Mouse (Mus musculus) neural tube, embryonic 11.5 days (tissue): Measurements from ENCODE around the gene Nyap2. TPM values are rescaled to one million over a fixed set of nuclear protein-coding genes. Genes with fewer than 3 reads are reported as not detected.
A peak's percentile ranks its signal among the peaks of the same experiment; 100 is the strongest.
"Not testable (repeated sequence)": the region's sequence is repeated elsewhere in the genome, so short reads cannot be mapped to it uniquely, and the experiment has no call there.

Source experiments
- ATAC-seq: fragments of 200-750 bp; cut with Nextera tagmentation; 2 replicates; pipeline ENCODE4 v1.8.0; 2017; ENCODE audit warnings: moderate number of reproducible peaks, mild to moderate bottlenecking, moderate TSS enrichment, moderate library complexity; ENCODE audit not compliant: insufficient read depth, low FRiP score, low TSS enrichment
- DNase-seq: peaks from one replicate; pipeline ENCODE4 v3.0.0-alpha.2; 2015; ENCODE audit warnings: low spot score
- H3K27ac ChIP-seq: fragments of 300-500 bp; sonication (generic); 2 replicates; pipeline ENCODE4 v1.5.1; 2014; ENCODE audit warnings: low read depth, mild to moderate bottlenecking, low read length
- H3K27me3 ChIP-seq: fragments of 300-500 bp; sonication (generic); 2 replicates; pipeline ENCODE4 v1.6.1; 2014; ENCODE audit warnings: mild to moderate bottlenecking, low read length, mixed read lengths; ENCODE audit not compliant: control insufficient read depth, insufficient read depth
- H3K36me3 ChIP-seq: fragments of 300-500 bp; sonication (generic); 2 replicates; pipeline ENCODE4 v1.6.1; 2014; ENCODE audit warnings: mild to moderate bottlenecking, low read length, moderate library complexity, mixed read lengths; ENCODE audit not compliant: control insufficient read depth, insufficient read depth
- H3K4me1 ChIP-seq: fragments of 300-500 bp; sonication (generic); 2 replicates; pipeline ENCODE4 v1.6.1; 2014; ENCODE audit warnings: low read length, mixed read lengths; ENCODE audit not compliant: control insufficient read depth, insufficient read depth
- H3K4me2 ChIP-seq: fragments of 300-500 bp; sonication (generic); 2 replicates; pipeline ENCODE4 v1.6.1; 2014; ENCODE audit warnings: low read depth, mild to moderate bottlenecking, moderate library complexity
- H3K4me3 ChIP-seq: fragments of 300-500 bp; sonication (generic); 2 replicates; pipeline ENCODE4 v1.5.1; 2014; ENCODE audit warnings: low read depth, low read length
- H3K9ac ChIP-seq: fragments of 300-500 bp; sonication (generic); 2 replicates; pipeline ENCODE4 v1.6.1; 2014; ENCODE audit warnings: mild to moderate bottlenecking, low read length
- H3K9me3 ChIP-seq: fragments of 300-500 bp; sonication (generic); 2 replicates; pipeline ENCODE4 v1.6.1; 2016; ENCODE audit warnings: low read length; ENCODE audit not compliant: control insufficient read depth
- WGBS: fragments of 180-500 bp; shearing (Covaris S2); extraction: QIAGEN DNeasy Blood & Tissue Kit; methylation state at CpG from one replicate; pipeline ENCODE4 v1.1.7; 2014; 5-methylcytosine and 5-hydroxymethylcytosine counted together
- polyA plus RNA-seq: library from polyadenylated mRNA; unstranded; fragments of >200 nt; fragmentation: Nextera tagmentation; extraction: Ambion mirVana; gene quantifications from 2 replicates; pipeline ENCODE4 v1.2.1, GENCODE M21; 2014

Nyap2 gene
- polyA plus RNA-seq, 1 experiment from 2014 or later = 11.6 TPM

DNA sequence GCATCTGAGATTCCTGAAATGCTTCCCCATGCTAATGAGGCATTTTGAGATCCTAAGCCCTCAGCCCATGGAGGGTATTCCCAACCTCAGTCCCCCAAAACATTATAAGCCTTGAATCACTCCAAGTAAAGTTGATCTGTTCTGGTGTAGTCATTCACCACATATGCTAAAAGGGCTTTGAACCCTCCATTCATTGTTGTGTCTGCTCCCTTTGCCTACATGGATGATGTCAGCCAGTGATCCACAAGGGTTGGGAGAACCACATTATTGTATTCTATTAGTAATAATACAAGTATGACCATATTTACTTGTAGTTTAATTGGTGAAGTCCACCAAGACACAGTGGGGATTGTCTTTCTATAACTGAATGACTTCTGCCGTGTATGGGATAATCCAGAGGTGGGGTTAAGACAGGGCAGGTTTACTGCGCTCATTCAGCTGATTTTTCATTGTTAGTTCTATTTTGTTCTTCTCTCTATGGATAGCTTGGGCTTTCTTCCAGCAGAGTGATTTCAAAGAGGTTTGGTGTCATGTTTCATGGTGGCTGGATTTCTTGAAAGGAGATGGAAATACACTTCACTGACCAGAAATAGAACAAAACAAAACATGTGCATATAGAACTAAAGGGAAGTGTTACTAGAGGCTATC is 155.1 kb downstream of the Nyap2 start:
- WGBS = 27% methylated on average over 2 of the region's 2 CpGs
- H3K9me3 ChIP-seq = no peaks in the 10 kb centered on the region
- no peaks in the 10 kb centered on the region for H3K4me1 ChIP-seq
- H3K4me2 ChIP-seq = no peak overlapping the region
- no peak overlapping the region for H3K27ac ChIP-seq
- DNase-seq (no peak), ATAC-seq (no peak)
- no peak overlapping the region for H3K4me3 ChIP-seq
- no peaks in the 10 kb centered on the region for H3K27me3 ChIP-seq
- no peaks in the 10 kb centered on the region for H3K36me3 ChIP-seq
- no peak overlapping the region for H3K9ac ChIP-seq

DNA sequence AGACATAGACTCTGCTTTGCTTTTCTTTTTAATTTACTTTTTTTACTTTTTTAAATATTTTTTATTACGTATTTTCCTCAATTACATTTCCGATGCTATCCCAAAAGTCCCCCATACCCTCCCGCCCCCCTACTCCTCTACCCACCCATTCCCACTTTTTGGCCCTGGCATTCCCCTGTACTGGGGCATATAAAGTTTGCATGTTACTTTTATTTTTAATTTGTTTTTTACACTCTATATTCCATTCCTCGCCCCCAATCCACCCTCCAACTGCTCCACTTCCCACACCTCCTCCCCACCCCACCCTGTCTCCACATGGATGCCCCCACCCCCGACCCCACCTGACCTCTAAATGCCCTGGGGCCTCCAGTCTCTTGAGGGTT is 155.6 kb downstream of the Nyap2 start:
- not testable (repeated sequence) for H3K9me3 ChIP-seq, H3K27me3 ChIP-seq, H3K36me3 ChIP-seq, DNase-seq, H3K4me2 ChIP-seq, H3K27ac ChIP-seq, H3K9ac ChIP-seq, H3K4me3 ChIP-seq, H3K4me1 ChIP-seq
- 0 out of 2 replicates have a peak, but pooled peaks have one; percentile 33 for ATAC-seq
- 71% methylated on average over 5 of the region's 5 CpGs for WGBS

DNA sequence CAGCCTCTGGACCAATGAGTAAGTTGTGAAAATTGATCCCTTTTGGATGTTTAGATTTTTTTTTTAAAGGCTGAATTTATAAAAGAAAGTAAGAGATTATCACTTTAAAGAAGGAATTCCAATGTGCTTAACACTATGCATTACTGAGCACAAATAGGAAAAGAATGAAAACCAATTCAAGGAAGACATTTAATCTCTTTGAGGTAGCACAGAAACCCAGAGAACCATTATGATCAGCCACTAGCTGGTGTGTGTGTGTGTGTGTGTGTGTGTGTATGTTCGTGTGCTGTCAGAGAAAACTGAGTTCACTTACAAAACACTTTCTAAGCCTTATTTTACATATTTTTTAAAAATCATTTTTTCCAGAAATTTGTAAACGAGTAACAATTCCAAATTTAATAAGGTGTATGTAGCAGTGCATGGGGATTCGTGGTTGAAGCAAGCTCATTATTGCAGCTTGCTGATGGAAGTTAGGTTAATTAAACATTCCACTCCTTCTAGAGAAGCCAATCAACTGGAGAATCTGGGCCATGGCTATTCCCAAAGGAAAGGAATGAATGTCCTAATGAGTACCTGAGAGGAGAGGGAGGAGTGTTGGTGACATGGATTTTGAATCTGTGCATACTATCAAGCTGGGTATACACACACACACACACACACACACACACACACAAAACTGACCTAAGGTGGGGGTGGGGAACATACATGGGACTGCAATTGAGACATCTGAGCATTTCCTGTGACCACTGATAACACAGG is 171.9 kb downstream of the Nyap2 start:
- H3K4me3 ChIP-seq = no peak overlapping the region
- H3K9ac ChIP-seq = no peak overlapping the region
- no peak overlapping the region for H3K4me2 ChIP-seq
- no peaks in the 10 kb centered on the region for H3K4me1 ChIP-seq
- no peak for DNase-seq
- 82% methylated on average over 3 of the region's 3 CpGs for WGBS
- no peaks in the 10 kb centered on the region for H3K9me3 ChIP-seq
- no peak for ATAC-seq
- H3K36me3 ChIP-seq = no peaks in the 10 kb centered on the region
- H3K27ac ChIP-seq = no peak overlapping the region
- H3K27me3 ChIP-seq = no peaks in the 10 kb centered on the region

- H3K27me3 ChIP-seq = no peaks in the 10 kb centered on the region
- no peak overlapping the region for H3K27ac ChIP-seq
- no peak for DNase-seq
- ATAC-seq = no peak
- no peak overlapping the region for H3K4me3 ChIP-seq
- H3K4me1 ChIP-seq = no peaks in the 10 kb centered on the region
- no peak overlapping the region for H3K9ac ChIP-seq
- H3K4me2 ChIP-seq = no peak overlapping the region
- no peaks in the 10 kb centered on the region for H3K9me3 ChIP-seq
- WGBS = 88% methylated on average over 11 of the region's 11 CpGs
- H3K36me3 ChIP-seq = no peaks in the 10 kb centered on the region
These were observed 173.3 kb downstream of the Nyap2 start for GRCm38 (mm10) chr1:81250068-81250467.

DNA sequence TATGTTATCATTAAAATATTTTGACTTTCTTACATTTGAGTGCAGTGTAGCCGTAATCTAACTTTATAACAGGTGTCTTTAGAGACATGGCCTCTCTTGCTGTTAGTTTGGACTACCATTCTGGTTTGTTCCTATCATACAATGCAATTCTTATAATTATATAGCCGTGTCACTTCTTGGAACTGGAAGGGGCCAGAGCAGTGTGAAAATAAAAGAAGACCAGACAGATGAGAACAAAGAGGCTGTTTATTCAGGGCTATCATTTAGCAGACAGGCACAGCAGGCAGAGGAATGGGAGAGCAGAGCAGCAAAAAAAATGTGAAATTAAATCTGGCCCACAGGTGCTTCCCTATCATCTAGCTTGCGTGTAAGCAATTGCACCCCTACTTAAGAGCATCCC is 189.7 kb downstream of the Nyap2 start:
- Histone ChIP-seq H3K9me3 (no peaks in the 10 kb centered on the region), H3K4me3 (no peak overlapping the region), H3K4me2 (no peak overlapping the region), H3K4me1 (no peaks in the 10 kb centered on the region), H3K36me3 (no peaks in the 10 kb centered on the region), H3K27me3 (no peaks in the 10 kb centered on the region), H3K9ac (no peak overlapping the region), H3K27ac (no peak overlapping the region)
- peak; percentile 45; the same call in 1 of the 2 replicates for ATAC-seq
- WGBS = 42% methylated on average over 3 of the region's 3 CpGs
- DNase-seq = no peak

DNA sequence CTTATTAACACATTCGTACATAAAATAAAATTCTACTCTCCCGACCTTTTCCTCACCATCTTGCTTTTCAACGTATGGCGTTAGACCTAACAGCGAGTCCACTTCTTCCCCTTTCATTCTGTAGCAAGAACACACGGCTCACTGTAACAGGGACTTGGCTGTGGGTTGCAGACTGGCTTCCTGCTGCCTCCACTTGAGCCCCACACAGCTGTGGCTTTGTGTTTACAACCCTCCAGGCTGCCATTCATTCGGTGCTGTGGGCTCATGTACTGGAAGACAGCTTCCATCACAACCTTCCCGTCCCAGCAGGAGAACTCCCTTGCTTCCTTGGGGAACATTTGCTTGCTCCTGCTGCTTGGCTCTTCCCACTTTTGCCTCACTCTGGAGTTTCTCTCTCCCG is 204.2 kb downstream of the Nyap2 start:
- no peak overlapping the region for H3K4me3 ChIP-seq
- H3K4me1 ChIP-seq = no peaks in the 10 kb centered on the region
- peak; percentile 17 for DNase-seq
- no peaks in the 10 kb centered on the region for H3K27me3 ChIP-seq
- no peak overlapping the region for H3K9ac ChIP-seq
- 51% methylated on average over 9 of the region's 9 CpGs for WGBS
- no peaks in the 10 kb centered on the region for H3K9me3 ChIP-seq
- no peaks in the 10 kb centered on the region for H3K36me3 ChIP-seq
- no peak overlapping the region for H3K27ac ChIP-seq
- H3K4me2 ChIP-seq = no peak overlapping the region
- ATAC-seq = no peak

DNA sequence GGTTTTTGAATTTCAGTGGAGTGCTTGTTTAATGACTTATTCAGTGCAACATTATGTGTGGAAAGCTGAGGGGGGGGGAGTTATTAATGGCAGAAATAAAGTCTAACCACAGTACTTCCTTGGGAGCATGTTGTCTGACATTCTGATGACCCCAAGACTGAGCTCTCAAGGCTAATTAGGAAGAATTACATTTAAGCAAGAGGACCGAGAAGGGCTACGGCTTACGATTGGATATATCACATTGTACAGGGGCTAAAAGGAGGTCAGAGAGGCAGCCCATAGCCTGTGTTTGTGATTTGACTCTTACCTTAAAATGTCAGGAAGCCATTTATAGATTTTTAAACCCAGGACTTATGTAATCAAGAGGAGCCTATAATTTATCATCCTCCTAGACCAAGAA is 208.9 kb downstream of the Nyap2 start:
- H3K27me3 ChIP-seq = no peaks in the 10 kb centered on the region
- WGBS = 62% methylated on average over 3 of the region's 3 CpGs

GRCm38 (mm10) chr1:81287088-81287487 is 210.3 kb downstream of the Nyap2 start:
- H3K4me2 ChIP-seq = no peak overlapping the region
- H3K9ac ChIP-seq = no peak overlapping the region
- DNase-seq (peak; percentile 29), ATAC-seq (peak; percentile 78)
- no peak overlapping the region for H3K27ac ChIP-seq
- H3K4me3 ChIP-seq = no peak overlapping the region
- H3K36me3 ChIP-seq = no peaks in the 10 kb centered on the region
- no peaks in the 10 kb centered on the region for H3K27me3 ChIP-seq
- no peaks in the 10 kb centered on the region for H3K4me1 ChIP-seq
- no peaks in the 10 kb centered on the region for H3K9me3 ChIP-seq

More for the DNA sequence above, 208.9 kb downstream of the Nyap2 start:
- H3K4me2 ChIP-seq = no peak overlapping the region
- H3K9me3 ChIP-seq = no peaks in the 10 kb centered on the region
- no peak overlapping the region for H3K27ac ChIP-seq
- no peak overlapping the region for H3K9ac ChIP-seq
- no peaks in the 10 kb centered on the region for H3K4me1 ChIP-seq
- no peak overlapping the region for H3K4me3 ChIP-seq
- DNase-seq = no peak
- no peaks in the 10 kb centered on the region for H3K36me3 ChIP-seq
- no peak for ATAC-seq

DNA sequence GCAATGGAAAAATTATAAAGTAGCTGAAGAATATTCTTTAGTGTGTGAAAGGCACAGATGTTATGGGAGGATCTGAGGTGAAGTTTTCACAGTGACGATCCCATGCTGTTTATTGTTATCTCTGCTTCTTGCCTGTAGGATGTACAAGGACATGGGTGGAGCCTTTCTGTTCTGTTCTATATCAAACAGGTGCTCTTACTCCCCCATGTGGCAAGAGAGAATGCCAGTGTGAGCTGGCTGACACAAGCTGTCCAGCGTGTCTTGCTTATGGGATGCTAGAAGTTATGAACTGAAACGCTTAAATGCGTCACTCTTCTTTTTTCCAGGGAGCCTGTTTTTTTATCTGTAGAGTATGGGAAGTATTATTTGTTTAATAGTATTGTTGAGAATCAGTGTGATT is 224.0 kb downstream of the Nyap2 start:
- Histone ChIP-seq H3K4me3 (no peak overlapping the region), H3K4me1 (no peaks in the 10 kb centered on the region), H3K4me2 (no peak overlapping the region), H3K27ac (no peak overlapping the region), H3K9me3 (no peaks in the 10 kb centered on the region), H3K9ac (no peak overlapping the region), H3K36me3 (no peaks in the 10 kb centered on the region), H3K27me3 (no peaks in the 10 kb centered on the region)
- 65% methylated on average over 4 of the region's 4 CpGs for WGBS
- no peak for ATAC-seq
- DNase-seq = peak; percentile 45
